Mouse (Mus musculus) embryonic facial prominence, embryonic 14.5 days (tissue): ENCODE results near the gene Spin1. TPM values are rescaled to one million over a fixed set of nuclear protein-coding genes. Genes with fewer than 3 reads are reported as not detected.
A peak's percentile ranks its signal among the peaks of the same experiment; 100 is the strongest.

Source experiments
- ATAC-seq: fragments of 200-750 bp; cut with Nextera tagmentation; 2 replicates; pipeline ENCODE4 v1.8.0; 2017; ENCODE audit warnings: low read depth, moderate number of reproducible peaks, moderate TSS enrichment
- DNase-seq: peaks from one replicate; pipeline ENCODE4 v3.0.0-alpha.2; 2015; ENCODE audit warnings: low spot score
- H3K27ac ChIP-seq: fragments of 300-500 bp; sonication (generic); replicated peaks from 2 replicates; pipeline ENCODE4 v1.5.1; 2014; ENCODE audit warnings: low read depth, mild to moderate bottlenecking, low read length, moderate library complexity
- H3K27me3 ChIP-seq: fragments of 300-500 bp; sonication (generic); replicated peaks from 2 replicates; pipeline ENCODE4 v1.6.1; 2014; ENCODE audit warnings: low read length; ENCODE audit not compliant: control insufficient read depth, insufficient read depth
- H3K36me3 ChIP-seq: fragments of 300-500 bp; sonication (generic); 2 replicates; pipeline ENCODE4 v1.6.1; 2014; ENCODE audit warnings: low read length, mixed read lengths; ENCODE audit not compliant: control insufficient read depth, insufficient read depth
- H3K4me1 ChIP-seq: fragments of 300-500 bp; sonication (generic); 2 replicates; pipeline ENCODE4 v1.6.1; 2014; ENCODE audit warnings: antibody characterized with exemption, low read length; ENCODE audit not compliant: control insufficient read depth, insufficient read depth
- H3K4me2 ChIP-seq: fragments of 300-500 bp; sonication (generic); 2 replicates; pipeline ENCODE4 v1.6.1; 2014; ENCODE audit warnings: low read depth, mild to moderate bottlenecking, low read length, moderate library complexity, mixed read lengths
- H3K4me3 ChIP-seq: fragments of 300-500 bp; sonication (generic); 2 replicates; pipeline ENCODE4 v1.5.1; 2014; ENCODE audit warnings: low read depth, mild to moderate bottlenecking, low read length
- H3K9ac ChIP-seq: fragments of 300-500 bp; sonication (generic); 2 replicates; pipeline ENCODE4 v1.6.1; 2014; ENCODE audit warnings: low read depth, mild to moderate bottlenecking, low read length, moderate library complexity, mixed read lengths
- H3K9me3 ChIP-seq: fragments of 300-500 bp; sonication (generic); 2 replicates; pipeline ENCODE4 v1.6.1; 2016; ENCODE audit warnings: low read length; ENCODE audit not compliant: control insufficient read depth
- WGBS: fragments of 180-500 bp; shearing (Covaris S2); extraction: QIAGEN DNeasy Blood & Tissue Kit; methylation state at CpG from one replicate; pipeline ENCODE4 v1.1.7; 2014; 5-methylcytosine and 5-hydroxymethylcytosine counted together
- polyA plus RNA-seq: library from polyadenylated mRNA; unstranded; fragments of >200 nt; fragmentation: Nextera tagmentation; extraction: Ambion mirVana; gene quantifications from 2 replicates; pipeline ENCODE4 v1.2.1, GENCODE M21; 2014

The Spin1 gene
- polyA plus RNA-seq, 1 experiment from 2014 or later = 95.6 TPM

GRCm38 (mm10) chr13:51136996-51137701 is 36.5 kb downstream of the Spin1 start:
- H3K9ac ChIP-seq = no peak overlapping the region
- H3K27ac ChIP-seq = 0 out of 2 replicates have a peak overlapping the region, but pooled peaks have one; percentile 25
- H3K27me3 ChIP-seq = no peaks in the 10 kb centered on the region
- H3K4me3 ChIP-seq = no peak overlapping the region
- H3K4me2 ChIP-seq = no peak overlapping the region
- H3K36me3 ChIP-seq = peaks cover 41% of the 10 kb centered on the region
- no peaks in the 10 kb centered on the region for H3K9me3 ChIP-seq
- ATAC-seq (no peak), DNase-seq (no peak)
- H3K4me1 ChIP-seq = peaks cover 7% of the 10 kb centered on the region; the same call in 1 of the 2 replicates
- WGBS = 55% methylated on average over 2 of the region's 2 CpGs

- DNase-seq (no peak), ATAC-seq (no peak)
- peaks cover 45% of the 10 kb centered on the region for H3K36me3 ChIP-seq
- no peak overlapping the region for H3K9ac ChIP-seq
- H3K27ac ChIP-seq = no peak overlapping the region
- no peaks in the 10 kb centered on the region for H3K9me3 ChIP-seq
- H3K27me3 ChIP-seq = no peaks in the 10 kb centered on the region
- no peak overlapping the region for H3K4me2 ChIP-seq
- H3K4me1 ChIP-seq = peaks cover 7% of the 10 kb centered on the region; the same call in 1 of the 2 replicates
- H3K4me3 ChIP-seq = no peak overlapping the region
These were observed 37.0 kb downstream of the Spin1 start for GRCm38 (mm10) chr13:51137702-51138031.

- DNase-seq = no peak
- WGBS = 70% methylated on average over 1 of the region's 1 CpGs
These were observed 46.4 kb downstream of the Spin1 start for GRCm38 (mm10) chr13:51147106-51147505.

GRCm38 (mm10) chr13:51152966-51153669 is 52.4 kb downstream of the Spin1 start:
- H3K36me3 ChIP-seq = peaks cover 64% of the 10 kb centered on the region
- 83% methylated on average over 4 of the region's 4 CpGs for WGBS
- H3K27me3 ChIP-seq = no peaks in the 10 kb centered on the region
- DNase-seq = no peak
- no peak overlapping the region for H3K9ac ChIP-seq
- no peak for ATAC-seq
- H3K4me1 ChIP-seq = no peaks in the 10 kb centered on the region
- no peak overlapping the region for H3K4me2 ChIP-seq
- H3K27ac ChIP-seq = no peak overlapping the region
- no peaks in the 10 kb centered on the region for H3K9me3 ChIP-seq
- no peak overlapping the region for H3K4me3 ChIP-seq

More at GRCm38 (mm10) chr13:51147106-51147505, 46.4 kb downstream of the Spin1 start:
- H3K9ac ChIP-seq = no peak overlapping the region
- peaks cover 57% of the 10 kb centered on the region for H3K36me3 ChIP-seq
- H3K27ac ChIP-seq = no peak overlapping the region
- H3K4me2 ChIP-seq = no peak overlapping the region
- no peaks in the 10 kb centered on the region for H3K27me3 ChIP-seq
- H3K4me3 ChIP-seq = no peak overlapping the region
- no peaks in the 10 kb centered on the region for H3K4me1 ChIP-seq
- no peaks in the 10 kb centered on the region for H3K9me3 ChIP-seq
- no peak for ATAC-seq

DNA sequence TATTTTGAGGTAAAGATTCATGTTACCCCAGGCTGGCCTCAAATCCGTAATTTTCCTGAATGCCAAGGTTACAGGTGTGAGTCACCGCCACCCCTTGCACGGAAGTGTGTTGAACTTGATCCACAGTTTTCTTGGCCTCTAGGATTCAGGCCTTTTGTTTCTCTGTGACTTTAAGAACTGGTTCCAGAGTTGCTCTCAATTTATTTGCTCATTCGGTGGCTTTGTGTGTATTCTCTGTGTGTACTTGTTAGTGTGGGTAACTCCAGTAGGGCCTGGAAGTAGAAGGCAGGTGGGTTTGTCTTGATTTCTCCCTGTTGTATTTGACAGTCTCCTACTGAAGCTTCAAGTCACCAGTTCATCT is 53.0 kb downstream of the Spin1 start:
- no peak for ATAC-seq

DNA sequence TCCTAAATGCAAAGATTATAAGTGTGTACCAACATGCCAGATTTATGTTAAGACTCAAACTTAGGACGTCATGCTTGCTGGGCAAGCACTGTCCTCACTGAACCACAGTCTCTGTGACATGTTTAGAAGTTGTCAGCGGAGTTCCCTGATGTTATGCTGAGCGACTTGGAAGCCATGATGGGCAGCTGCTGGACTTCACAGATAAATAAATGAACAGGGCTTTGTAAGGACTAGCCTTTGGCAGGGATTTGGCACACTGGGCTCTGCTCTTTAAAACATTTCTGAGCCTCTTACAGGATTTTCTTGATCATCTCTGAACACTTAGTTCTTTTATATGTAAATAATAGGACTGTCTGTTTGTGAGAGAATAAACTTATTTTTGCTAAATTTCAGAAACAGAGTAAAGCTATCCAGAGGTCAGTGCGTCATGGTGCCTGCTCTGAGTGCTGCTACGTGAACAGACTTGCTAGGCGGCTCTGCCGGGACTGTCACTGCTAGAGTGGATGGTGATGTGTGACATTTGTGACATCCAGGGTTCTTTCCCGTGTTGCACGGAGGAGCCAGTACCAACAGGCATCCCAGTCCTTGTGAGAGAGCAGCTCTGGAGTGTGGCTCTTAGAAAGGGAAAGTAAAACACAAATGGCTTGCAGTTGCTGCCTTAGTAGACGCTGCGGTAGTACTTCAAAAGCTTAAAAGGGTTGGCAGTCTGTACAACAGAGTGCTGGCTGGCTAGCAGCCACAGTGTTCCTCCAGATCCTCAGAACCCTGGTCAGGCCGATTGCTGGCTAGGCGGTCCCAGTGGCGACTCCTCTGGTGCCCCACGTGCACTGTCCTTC is 54.7 kb downstream of the Spin1 start:
- no peaks in the 10 kb centered on the region for H3K27me3 ChIP-seq
- ATAC-seq (no peak; the same call in 1 of the 2 replicates), DNase-seq (no peak)
- no peaks in the 10 kb centered on the region for H3K4me1 ChIP-seq
- H3K9ac ChIP-seq = no peak overlapping the region
- H3K27ac ChIP-seq = no peak overlapping the region
- H3K4me2 ChIP-seq = no peak overlapping the region
- WGBS = 87% methylated on average over 15 of the region's 15 CpGs
- H3K4me3 ChIP-seq = no peak overlapping the region
- H3K36me3 ChIP-seq = peaks cover 56% of the 10 kb centered on the region
- H3K9me3 ChIP-seq = no peaks in the 10 kb centered on the region

More for the DNA sequence above, 53.0 kb downstream of the Spin1 start:
- no peak for DNase-seq
- no peak overlapping the region for H3K9ac ChIP-seq
- H3K27ac ChIP-seq = no peak overlapping the region
- no peaks in the 10 kb centered on the region for H3K4me1 ChIP-seq
- peaks cover 65% of the 10 kb centered on the region for H3K36me3 ChIP-seq
- WGBS = 86% methylated on average over 4 of the region's 4 CpGs
- H3K9me3 ChIP-seq = no peaks in the 10 kb centered on the region
- no peak overlapping the region for H3K4me2 ChIP-seq
- no peak overlapping the region for H3K4me3 ChIP-seq
- no peaks in the 10 kb centered on the region for H3K27me3 ChIP-seq

DNA sequence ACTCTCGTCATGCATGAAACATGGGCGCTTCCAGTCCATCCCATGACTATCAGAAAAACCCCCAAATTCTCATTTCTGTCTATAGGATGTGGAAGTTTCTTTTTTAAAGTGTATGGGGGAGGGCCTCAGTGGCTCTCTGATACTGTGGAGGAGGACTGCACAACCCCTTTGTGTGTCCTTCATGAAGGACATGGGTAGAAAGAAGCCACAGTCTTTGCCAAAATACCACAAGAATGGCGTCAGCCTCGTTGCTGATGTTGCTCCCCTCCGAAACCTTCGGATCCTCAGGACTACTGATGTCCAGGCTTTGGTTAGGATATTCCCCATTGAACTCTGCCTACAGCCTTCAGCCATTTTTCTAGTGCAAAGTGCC is 55.3 kb downstream of the Spin1 start:
- Histone ChIP-seq H3K4me3 (no peak overlapping the region), H3K4me2 (no peak overlapping the region), H3K9me3 (no peaks in the 10 kb centered on the region), H3K36me3 (peaks cover 52% of the 10 kb centered on the region), H3K27ac (no peak overlapping the region), H3K9ac (no peak overlapping the region), H3K4me1 (no peaks in the 10 kb centered on the region), H3K27me3 (no peaks in the 10 kb centered on the region)
- ATAC-seq (no peak), DNase-seq (no peak)
- 96% methylated on average over 6 of the region's 6 CpGs for WGBS

- Histone ChIP-seq H3K9ac (no peak overlapping the region), H3K4me2 (no peak overlapping the region), H3K4me1 (no peaks in the 10 kb centered on the region), H3K9me3 (no peaks in the 10 kb centered on the region), H3K27me3 (no peaks in the 10 kb centered on the region), H3K4me3 (no peak overlapping the region), H3K36me3 (peaks cover 52% of the 10 kb centered on the region), H3K27ac (no peak overlapping the region)
- WGBS = 81% methylated on average over 3 of the region's 3 CpGs
- no peak for DNase-seq
- no peak for ATAC-seq
These were observed 56.6 kb downstream of the Spin1 start for GRCm38 (mm10) chr13:51157291-51157690.
